Comparison of ENCODE assay signal across 8 mouse cellular contexts in the genomic region with DNA sequence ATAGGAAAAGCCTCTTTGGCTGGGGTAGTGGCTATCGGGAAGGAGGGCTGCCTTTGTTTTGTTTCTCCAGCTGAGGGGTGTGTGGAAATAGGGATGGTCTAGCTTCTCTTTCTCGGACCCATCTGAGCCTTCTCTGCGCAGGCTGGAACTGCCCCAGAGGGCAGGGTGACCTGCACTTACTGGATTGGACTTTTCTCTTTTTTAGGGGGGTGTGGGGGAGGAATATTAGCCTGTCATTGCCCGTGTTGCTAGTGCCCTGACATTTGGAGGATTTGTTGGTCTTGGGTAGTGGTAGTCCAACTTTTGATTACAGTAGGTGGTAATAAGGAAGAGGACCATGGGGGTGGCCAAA. TPM values are rescaled to one million over a fixed set of nuclear protein-coding genes. Genes with fewer than 3 reads are reported as not detected.
A peak's percentile ranks its signal among the peaks of the same experiment; 100 is the strongest.
DNase-seq lines count a peak whose midpoint lies in the region; ATAC-seq and TF ChIP-seq lines count a peak whose summit lies in the region.

No protein-coding gene starts in this region.

- H3K27ac ChIP-seq in thymus, adult 2 months (ENCODE audit: control insufficient read depth, insufficient read depth, low read length): peak overlapping the region; percentile 82; the same call in 1 of the 2 replicates
- peak overlapping the region; percentile 99 for H3K27ac ChIP-seq in embryonic facial prominence, embryonic 13.5 days
- peak overlapping the region; percentile 99 for H3K27ac ChIP-seq in heart, embryonic 13.5 days (replicated peaks)
- peak overlapping the region; percentile 100 for H3K27ac ChIP-seq in midbrain, embryonic 12.5 days (replicated peaks)

- no peaks in the 10 kb centered on the region for H3K9me3 ChIP-seq in embryonic facial prominence, embryonic 13.5 days
- no peaks in the 10 kb centered on the region for H3K9me3 ChIP-seq in heart, embryonic 13.5 days
- no peaks in the 10 kb centered on the region for H3K9me3 ChIP-seq in midbrain, embryonic 12.5 days

- WGBS in thymus, adult 2 months: 0% methylated on average over 4 of the region's 4 CpGs
- WGBS in embryonic facial prominence, embryonic 13.5 days: 0% methylated on average over 4 of the region's 4 CpGs
- WGBS in heart, embryonic 13.5 days: 0% methylated on average over 4 of the region's 4 CpGs
- WGBS in midbrain, embryonic 12.5 days: 0% methylated on average over 4 of the region's 4 CpGs

- H3K4me3 ChIP-seq in thymus, adult 2 months (ENCODE audit: control insufficient read depth, insufficient read depth, low read length): peak overlapping the region; percentile 98
- H3K4me3 ChIP-seq in embryonic facial prominence, embryonic 13.5 days: peak overlapping the region; percentile 97
- peak overlapping the region; percentile 91 for H3K4me3 ChIP-seq in heart, embryonic 13.5 days
- peak overlapping the region; percentile 78 for H3K4me3 ChIP-seq in midbrain, embryonic 12.5 days

- peak overlapping the region; percentile 78 for H3K4me2 ChIP-seq in embryonic facial prominence, embryonic 13.5 days
- peak overlapping the region; percentile 84 for H3K4me2 ChIP-seq in heart, embryonic 13.5 days
- peak overlapping the region; percentile 70 for H3K4me2 ChIP-seq in midbrain, embryonic 12.5 days (replicated peaks)

- H3K4me1 ChIP-seq in thymus, adult 2 months (replicated peaks; ENCODE audit: control insufficient read depth, insufficient read depth, low read length): peaks cover 6% of the 10 kb centered on the region
- H3K4me1 ChIP-seq in embryonic facial prominence, embryonic 13.5 days: peaks cover 12% of the 10 kb centered on the region
- peaks cover 33% of the 10 kb centered on the region for H3K4me1 ChIP-seq in heart, embryonic 13.5 days
- peaks cover 6% of the 10 kb centered on the region; the same call in 1 of the 2 replicates for H3K4me1 ChIP-seq in midbrain, embryonic 12.5 days

- TF ChIP-seq POLR2A in thymus, adult 2 months (IDR thresholded peaks at IDR 0.05; ENCODE audit: control insufficient read depth, extremely low read depth, insufficient read depth, low read length, poor library complexity): 0 out of 2 replicates have a peak, but pooled peaks have one; percentile 2

- DNase-seq in thymus, adult 2 months: no peak
- DNase-seq in thymus, adult 18-20 months: no peak
- peak; percentile 72 for DNase-seq in kidney, postnatal 36 days
- no peak for DNase-seq in thymus, postnatal 36 days
- DNase-seq in layer of hippocampus, adult 11-12 months (ENCODE audit: low spot score): no peak

- no peak for ATAC-seq in embryonic facial prominence, embryonic 13.5 days (ENCODE audit: insufficient number of reproducible peaks, insufficient read depth, low FRiP score, low TSS enrichment, low read depth)
- ATAC-seq in heart, embryonic 13.5 days (ENCODE audit: extremely low read depth, insufficient number of reproducible peaks, low FRiP score, low TSS enrichment): 0 out of 2 replicates have a peak, but pooled peaks have one; percentile 1
- ATAC-seq in midbrain, embryonic 12.5 days (ENCODE audit: low FRiP score, low read depth): peak; percentile 24; the same call in 1 of the 2 replicates

- no peak for TF ChIP-seq CTCF in thymus, adult 2 months (IDR thresholded peaks at IDR 0.05; ENCODE audit: borderline replicate concordance, control insufficient read depth, extremely low read depth, insufficient read depth, low read length, poor library complexity)

- peak overlapping the region; percentile 100 for H3K9ac ChIP-seq in embryonic facial prominence, embryonic 13.5 days
- H3K9ac ChIP-seq in heart, embryonic 13.5 days: peak overlapping the region; percentile 99
- peak overlapping the region; percentile 99 for H3K9ac ChIP-seq in midbrain, embryonic 12.5 days (replicated peaks)

- no peaks in the 10 kb centered on the region for H3K27me3 ChIP-seq in thymus, adult 2 months (ENCODE audit: control insufficient read depth, insufficient read depth, low read length)
- H3K27me3 ChIP-seq in embryonic facial prominence, embryonic 13.5 days: no peaks in the 10 kb centered on the region
- no peaks in the 10 kb centered on the region for H3K27me3 ChIP-seq in heart, embryonic 13.5 days (replicated peaks)
- no peaks in the 10 kb centered on the region for H3K27me3 ChIP-seq in midbrain, embryonic 12.5 days

- H3K36me3 ChIP-seq in thymus, adult 2 months (ENCODE audit: control insufficient read depth, insufficient read depth, low read length): no peaks in the 10 kb centered on the region
- H3K36me3 ChIP-seq in embryonic facial prominence, embryonic 13.5 days: peaks cover 31% of the 10 kb centered on the region
- H3K36me3 ChIP-seq in heart, embryonic 13.5 days: peaks cover 28% of the 10 kb centered on the region
- peaks cover 19% of the 10 kb centered on the region for H3K36me3 ChIP-seq in midbrain, embryonic 12.5 days

RNA-seq across cellular contexts. Expression of a gene that starts 0.9 kb away (rescaled TPM):
- 41.1 and 47.5 TPM in 2 replicates for polyA plus RNA-seq in thymus, adult 2 months (2012; rRNA removed)
- polyA plus RNA-seq in embryonic facial prominence, embryonic 13.5 days (2015; fragmentation: Nextera tagmentation; extraction: Ambion mirVana): 93.3 and 94.0 TPM in 2 replicates
- polyA plus RNA-seq in heart, embryonic 13.5 days (2015; fragmentation: Nextera tagmentation; extraction: Ambion mirVana): 73.3 and 75.3 TPM in 2 replicates
- polyA plus RNA-seq in midbrain, embryonic 12.5 days (2016; fragmentation: Nextera tagmentation; extraction: Ambion mirVana): 97.7 and 115 TPM in 2 replicates

RNA-seq across cellular contexts. Expression of a gene that starts 12.2 kb away (rescaled TPM):
- polyA plus RNA-seq in thymus, adult 2 months (2012; rRNA removed): 47.8 and 54.1 TPM in 2 replicates
- 25.3 and 27.9 TPM in 2 replicates for polyA plus RNA-seq in embryonic facial prominence, embryonic 13.5 days (2015; fragmentation: Nextera tagmentation; extraction: Ambion mirVana)
- polyA plus RNA-seq in heart, embryonic 13.5 days (2015; fragmentation: Nextera tagmentation; extraction: Ambion mirVana): 15.7 and 18.2 TPM in 2 replicates
- 27.4 and 28.2 TPM in 2 replicates for polyA plus RNA-seq in midbrain, embryonic 12.5 days (2016; fragmentation: Nextera tagmentation; extraction: Ambion mirVana)

RNA-seq across cellular contexts. Expression of a gene that starts 38.4 kb away (rescaled TPM):
- polyA plus RNA-seq in thymus, adult 2 months (2012; rRNA removed): 18.8 and 21.1 TPM in 2 replicates
- polyA plus RNA-seq in embryonic facial prominence, embryonic 13.5 days (2015; fragmentation: Nextera tagmentation; extraction: Ambion mirVana): 20.0 and 27.9 TPM in 2 replicates
- polyA plus RNA-seq in heart, embryonic 13.5 days (2015; fragmentation: Nextera tagmentation; extraction: Ambion mirVana): 0.87 and 1.2 TPM in 2 replicates
- polyA plus RNA-seq in midbrain, embryonic 12.5 days (2016; fragmentation: Nextera tagmentation; extraction: Ambion mirVana): 0.65 and 0.93 TPM in 2 replicates

Comparison
In these comparisons a context has a peak if more than half of its experiments do, and no peak if none do; other contexts are left out.
1. DNase-seq: peak in kidney, postnatal 36 days (2 of 2); none in thymus, adult 2 months (single experiment), thymus, adult 18-20 months (0 of 2), thymus, postnatal 36 days (0 of 2) and layer of hippocampus, adult 11-12 months (single experiment).
2. Peak in every context shown above with its lines, with median percentiles within 50 percentile points of each other: H3K27ac ChIP-seq, H3K4me3 ChIP-seq, H3K4me2 ChIP-seq and H3K9ac ChIP-seq.